Mouse (Mus musculus) erythroid progenitor cell, adult 5-6 weeks (primary cell): ENCODE measurements around the gene Spsb2. TPM values are rescaled to one million over a fixed set of nuclear protein-coding genes. Genes with fewer than 3 reads are reported as not detected.
"Not testable (repeated sequence)": the region's sequence is repeated elsewhere in the genome, so short reads cannot be mapped to it uniquely, and the experiment has no call there.

ENCODE experiments used
- ATAC-seq: replicated peaks from 2 replicates; pipeline ENCODE4 v1.8.0; 2016; ENCODE audit warnings: moderate number of reproducible peaks, mild to moderate bottlenecking, moderate TSS enrichment, inconsistent platforms; ENCODE audit not compliant: poor library complexity, low FRiP score, severe bottlenecking
- total RNA-seq, 2 experiments: library from RNA; stranded (forward) in 1 of 2; stranded (reverse) in 1 of 2; fragments of 150-400 nt in 1 of 2; fragments of 186-747, 209-891 nt in 1 of 2; gene quantifications; 2 replicates each; pipeline versions ENCODE4 v1.2.3 to v1.2.4; 2015 to 2017; ENCODE audit warnings: low replicate concordance in 2 of 2

Spsb2 gene
- total RNA-seq, 2 experiments from 2014 or later, result 3.4 to 7.6 TPM

- peak; percentile 13 for ATAC-seq
Measured at GRCm38 (mm10) chr6:124814448-124814847, 6.0 kb downstream of the Spsb2 start.

- no peak for ATAC-seq
Measured at GRCm38 (mm10) chr6:124814858-124815774, 6.7 kb downstream of the Spsb2 start.

- no peak for ATAC-seq
Measured at GRCm38 (mm10) chr6:124816611-124817010, 8.2 kb downstream of the Spsb2 start.

GRCm38 (mm10) chr6:124817125-124817524 is 8.7 kb downstream of the Spsb2 start:
- no peak for ATAC-seq

- ATAC-seq, result no peak
Measured at GRCm38 (mm10) chr6:124817563-124817962, 9.1 kb downstream of the Spsb2 start.

- ATAC-seq, result no peak
Measured at GRCm38 (mm10) chr6:124817971-124818370, 9.5 kb downstream of the Spsb2 start.

- no peak for ATAC-seq
Measured at GRCm38 (mm10) chr6:124820891-124821290, 12.4 kb downstream of the Spsb2 start.

GRCm38 (mm10) chr6:124822049-124822448 is 13.6 kb downstream of the Spsb2 start:
- ATAC-seq, result no peak

- ATAC-seq, result no peak
Measured at GRCm38 (mm10) chr6:124828101-124828592, 19.7 kb downstream of the Spsb2 start.

GRCm38 (mm10) chr6:124828868-124829798 is 20.7 kb downstream of the Spsb2 start, which contains the start of the genes Usp5 and Cdca3:
TSS of gene Usp5 (minus strand) at chr6:124829484.
TSS of gene Cdca3 (plus strand) at chr6:124829547.
- ATAC-seq, result peak; percentile 80

- ATAC-seq, result peak; percentile 73
Measured at GRCm38 (mm10) chr6:124829799-124830700, 21.6 kb downstream of the Spsb2 start.

GRCm38 (mm10) chr6:124831199-124831598 is 22.7 kb downstream of the Spsb2 start:
- ATAC-seq, result not testable (repeated sequence)

GRCm38 (mm10) chr6:124831649-124832048 is 23.2 kb downstream of the Spsb2 start:
- ATAC-seq, result no peak

- no peak for ATAC-seq
Measured at GRCm38 (mm10) chr6:124834512-124835081, 26.1 kb downstream of the Spsb2 start.

GRCm38 (mm10) chr6:124835531-124835930 is 27.1 kb downstream of the Spsb2 start:
- no peak for ATAC-seq

- no peak for ATAC-seq
Measured at GRCm38 (mm10) chr6:124836411-124836810, 27.9 kb downstream of the Spsb2 start.

- ATAC-seq, result no peak
Measured at GRCm38 (mm10) chr6:124839805-124840204, 31.3 kb downstream of the Spsb2 start.

- ATAC-seq, result no peak
Measured at GRCm38 (mm10) chr6:124840241-124841167, 32.0 kb downstream of the Spsb2 start, which contains the start of gene Gnb3. TSS of gene Gnb3 (minus strand) at chr6:124840275.
